Mouse (Mus musculus) ES-Bruce4 (cell line): Measurements from ENCODE around the gene Zbtb11.

Source experiments
- CTCF ChIP-seq: IDR thresholded peaks from one replicate; pipeline ENCODE4 v1.8.1; 2011; ENCODE audit warnings: low read depth, low read length
- EP300 ChIP-seq: IDR thresholded peaks from 2 replicates; pipeline ENCODE4 v1.6.1; 2011; ENCODE audit warnings: low read depth, low read length; ENCODE audit not compliant: insufficient read depth
- POLR2A ChIP-seq: IDR thresholded peaks from one replicate; pipeline ENCODE4 v1.8.1; 2011; ENCODE audit warnings: low read length; ENCODE audit not compliant: insufficient read depth

GRCm38 (mm10) chr16:56027854-56028629, 54.4 kb downstream of the Zbtb11 start:
- no peak for TF ChIP-seq POLR2A
- no peak for TF ChIP-seq CTCF
- no peak for TF ChIP-seq EP300
